Mouse (Mus musculus): Measurements from ENCODE around the gene Axdnd1. TPM values are rescaled to one million over a fixed set of nuclear protein-coding genes. Genes with fewer than 3 reads are reported as not detected.

Axdnd1 gene
- polyA plus RNA-seq, 1 experiment = not detected

GRCm38 (mm10) chr1:156424054-156424453 is 3.1 kb upstream of the Axdnd1 start:
- Histone ChIP-seq H3K36me3 (ENCODE audit: control insufficient read depth, insufficient read depth, low read length) (no peaks in the 10 kb centered on the region; the same call in 1 of the 2 replicates), H3K27ac (ENCODE audit: insufficient read depth, low read length) (no peak overlapping the region), H3K4me3 (ENCODE audit: extremely low read depth, insufficient read depth, insufficient read length) (no peak overlapping the region), H3K4me1 (ENCODE audit: control insufficient read depth, insufficient read depth, insufficient read length) (no peaks in the 10 kb centered on the region), H3K27me3 (ENCODE audit: control insufficient read depth, insufficient read depth, low read length) (peaks cover 2% of the 10 kb centered on the region; the same call in 1 of the 2 replicates)
- WGBS = 89% methylated on average over 3 of the region's 3 CpGs
- TF ChIP-seq CTCF (IDR thresholded peaks at IDR 0.05; ENCODE audit: extremely low read depth, insufficient read depth, insufficient read length, insufficient replicate concordance) (no peak), POLR2A (IDR thresholded peaks at IDR 0.05; ENCODE audit: low read depth, low read length) (no peak)
- no peak for DNase-seq (ENCODE audit: low read depth in 1 of 2, low spot score in 2 of 2)

- Histone ChIP-seq H3K4me1 (ENCODE audit: control insufficient read depth, insufficient read depth, insufficient read length) (no peaks in the 10 kb centered on the region), H3K4me3 (ENCODE audit: extremely low read depth, insufficient read depth, insufficient read length) (no peak overlapping the region), H3K36me3 (ENCODE audit: control insufficient read depth, insufficient read depth, low read length) (no peaks in the 10 kb centered on the region; the same call in 1 of the 2 replicates), H3K27ac (ENCODE audit: insufficient read depth, low read length) (no peak overlapping the region), H3K27me3 (ENCODE audit: control insufficient read depth, insufficient read depth, low read length) (peaks cover 2% of the 10 kb centered on the region; the same call in 1 of the 2 replicates)
- 91% methylated on average over 6 of the region's 6 CpGs for WGBS
- no peak for DNase-seq (ENCODE audit: low read depth in 1 of 2, low spot score in 2 of 2)
- TF ChIP-seq POLR2A (IDR thresholded peaks at IDR 0.05; ENCODE audit: low read depth, low read length) (no peak), CTCF (IDR thresholded peaks at IDR 0.05; ENCODE audit: extremely low read depth, insufficient read depth, insufficient read length, insufficient replicate concordance) (no peak)
These were observed 2.5 kb upstream of the Axdnd1 start for GRCm38 (mm10) chr1:156423493-156423892.

DNA sequence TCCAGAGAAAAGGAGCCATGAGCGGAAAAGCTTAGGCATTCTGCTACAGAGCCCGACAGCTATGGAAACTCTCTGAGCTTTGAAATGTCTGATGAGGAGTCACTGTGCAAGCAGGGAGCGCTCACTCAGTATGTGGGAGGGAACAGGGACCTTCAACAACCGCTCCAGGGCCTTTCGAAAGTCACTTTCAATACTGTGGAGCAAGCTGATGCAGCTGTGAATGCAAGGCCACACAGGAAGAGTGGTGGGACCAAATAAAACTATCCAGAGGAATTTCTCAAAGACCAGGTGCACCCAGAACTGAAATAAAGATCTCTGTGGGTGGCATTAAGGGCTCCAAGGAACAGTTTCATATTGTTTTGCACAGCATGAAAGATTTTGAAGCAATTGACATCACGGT is 1.9 kb upstream of the Axdnd1 start:
- H3K4me3 ChIP-seq (ENCODE audit: extremely low read depth, insufficient read depth, insufficient read length) = no peak overlapping the region
- peaks cover 2% of the 10 kb centered on the region; the same call in 1 of the 2 replicates for H3K27me3 ChIP-seq (ENCODE audit: control insufficient read depth, insufficient read depth, low read length)
- 84% methylated on average over 6 of the region's 6 CpGs for WGBS
- TF ChIP-seq CTCF (IDR thresholded peaks at IDR 0.05; ENCODE audit: extremely low read depth, insufficient read depth, insufficient read length, insufficient replicate concordance) (no peak), POLR2A (IDR thresholded peaks at IDR 0.05; ENCODE audit: low read depth, low read length) (no peak)
- no peak for DNase-seq (ENCODE audit: low read depth in 1 of 2, low spot score in 2 of 2)
- H3K4me1 ChIP-seq (ENCODE audit: control insufficient read depth, insufficient read depth, insufficient read length) = no peaks in the 10 kb centered on the region
- no peaks in the 10 kb centered on the region; the same call in 1 of the 2 replicates for H3K36me3 ChIP-seq (ENCODE audit: control insufficient read depth, insufficient read depth, low read length)
- no peak overlapping the region for H3K27ac ChIP-seq (ENCODE audit: insufficient read depth, low read length)

- no peak for TF ChIP-seq CTCF (IDR thresholded peaks at IDR 0.05; ENCODE audit: extremely low read depth, insufficient read depth, insufficient read length, insufficient replicate concordance)
- Histone ChIP-seq H3K27ac (ENCODE audit: insufficient read depth, low read length) (no peak overlapping the region), H3K27me3 (ENCODE audit: control insufficient read depth, insufficient read depth, low read length) (peaks cover 2% of the 10 kb centered on the region; the same call in 1 of the 2 replicates), H3K4me1 (ENCODE audit: control insufficient read depth, insufficient read depth, insufficient read length) (no peaks in the 10 kb centered on the region), H3K4me3 (ENCODE audit: extremely low read depth, insufficient read depth, insufficient read length) (no peak overlapping the region), H3K36me3 (ENCODE audit: control insufficient read depth, insufficient read depth, low read length) (no peaks in the 10 kb centered on the region)
- DNase-seq (ENCODE audit: low read depth in 1 of 2, low spot score in 2 of 2) = peak; percentile 45 to 50
- 64% methylated on average over 4 of the region's 4 CpGs for WGBS
These were observed 2.8 kb downstream of the Axdnd1 start for GRCm38 (mm10) chr1:156418170-156418569.

DNA sequence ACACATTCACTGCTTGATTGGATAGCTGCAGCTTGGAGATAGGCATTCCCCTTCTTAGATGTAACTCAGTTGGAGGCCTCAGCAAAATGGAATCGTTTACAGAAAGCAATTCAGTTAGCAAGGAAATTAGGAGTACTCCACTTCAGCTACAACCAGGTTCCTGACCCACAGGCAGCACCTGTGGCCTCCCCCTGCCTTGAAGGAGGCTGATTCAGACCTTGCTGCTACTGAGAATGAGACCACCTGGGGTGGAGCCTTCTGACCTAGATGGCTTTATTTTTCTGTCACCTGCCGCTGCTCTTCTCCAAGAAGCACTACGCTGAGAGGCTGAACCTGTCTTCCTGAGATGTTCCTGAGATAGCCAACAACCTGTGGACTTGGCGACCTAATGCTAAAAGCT is 12.4 kb downstream of the Axdnd1 start:
- 52% methylated on average over 4 of the region's 4 CpGs for WGBS
- H3K27ac ChIP-seq (ENCODE audit: insufficient read depth, low read length) = no peak overlapping the region; the same call in 1 of the 2 replicates
- no peaks in the 10 kb centered on the region for H3K36me3 ChIP-seq (ENCODE audit: control insufficient read depth, insufficient read depth, low read length)
- DNase-seq (ENCODE audit: low read depth in 1 of 2, low spot score in 2 of 2) = no peak
- H3K27me3 ChIP-seq (ENCODE audit: control insufficient read depth, insufficient read depth, low read length) = no peaks in the 10 kb centered on the region
- H3K4me1 ChIP-seq (ENCODE audit: control insufficient read depth, insufficient read depth, insufficient read length) = no peaks in the 10 kb centered on the region
- TF ChIP-seq POLR2A (IDR thresholded peaks at IDR 0.05; ENCODE audit: low read depth, low read length) (no peak), CTCF (IDR thresholded peaks at IDR 0.05; ENCODE audit: extremely low read depth, insufficient read depth, insufficient read length, insufficient replicate concordance) (no peak)
- H3K4me3 ChIP-seq (ENCODE audit: extremely low read depth, insufficient read depth, insufficient read length) = no peak overlapping the region

- DNase-seq (ENCODE audit: low read depth in 1 of 2, low spot score in 2 of 2) = no peak
- H3K27me3 ChIP-seq (ENCODE audit: control insufficient read depth, insufficient read depth, low read length) = no peaks in the 10 kb centered on the region
- WGBS = 6% methylated on average over 3 of the region's 3 CpGs
- no peaks in the 10 kb centered on the region for H3K4me1 ChIP-seq (ENCODE audit: control insufficient read depth, insufficient read depth, insufficient read length)
- no peak overlapping the region for H3K27ac ChIP-seq (ENCODE audit: insufficient read depth, low read length)
- H3K4me3 ChIP-seq (ENCODE audit: extremely low read depth, insufficient read depth, insufficient read length) = no peak overlapping the region
- TF ChIP-seq CTCF (IDR thresholded peaks at IDR 0.05; ENCODE audit: extremely low read depth, insufficient read depth, insufficient read length, insufficient replicate concordance) = no peak
- TF ChIP-seq POLR2A (IDR thresholded peaks at IDR 0.05; ENCODE audit: low read depth, low read length) = no peak
- H3K36me3 ChIP-seq (ENCODE audit: control insufficient read depth, insufficient read depth, low read length) = no peaks in the 10 kb centered on the region
These were observed 13.0 kb downstream of the Axdnd1 start for GRCm38 (mm10) chr1:156408004-156408403.

DNA sequence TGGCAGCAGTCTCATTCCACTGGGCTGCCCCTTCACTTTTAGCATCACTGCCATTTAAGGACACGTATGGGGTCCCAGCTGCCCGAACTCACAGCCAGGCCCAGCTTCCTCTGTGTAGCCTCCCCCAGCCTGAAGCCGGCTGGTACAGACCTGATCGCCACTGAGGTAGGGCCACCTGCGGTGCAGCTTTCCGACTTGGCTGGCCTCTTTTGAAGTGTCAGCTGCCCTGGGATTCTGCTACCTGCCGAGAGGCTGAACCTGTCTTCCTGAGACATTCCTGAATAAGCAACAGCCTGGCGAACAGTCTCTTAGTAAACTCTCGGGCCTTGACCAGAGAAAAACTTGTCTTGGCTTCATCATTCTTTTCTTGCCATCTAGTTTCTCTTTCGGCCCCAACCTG is 17.7 kb downstream of the Axdnd1 start:
- H3K4me1 ChIP-seq (ENCODE audit: control insufficient read depth, insufficient read depth, insufficient read length) = no peaks in the 10 kb centered on the region
- H3K27ac ChIP-seq (ENCODE audit: insufficient read depth, low read length) = no peak overlapping the region
- WGBS = 92% methylated on average over 10 of the region's 10 CpGs
- TF ChIP-seq POLR2A (IDR thresholded peaks at IDR 0.05; ENCODE audit: low read depth, low read length) (no peak), CTCF (IDR thresholded peaks at IDR 0.05; ENCODE audit: extremely low read depth, insufficient read depth, insufficient read length, insufficient replicate concordance) (no peak)
- H3K36me3 ChIP-seq (ENCODE audit: control insufficient read depth, insufficient read depth, low read length) = no peaks in the 10 kb centered on the region
- no peak for DNase-seq (ENCODE audit: low read depth in 1 of 2, low spot score in 2 of 2)
- H3K4me3 ChIP-seq (ENCODE audit: extremely low read depth, insufficient read depth, insufficient read length) = no peak overlapping the region
- no peaks in the 10 kb centered on the region for H3K27me3 ChIP-seq (ENCODE audit: control insufficient read depth, insufficient read depth, low read length)
